Mouse (Mus musculus): ENCODE data around the gene Msh3. TPM values are rescaled to one million over a fixed set of nuclear protein-coding genes. Genes with fewer than 3 reads are reported as not detected.
"Not testable (repeated sequence)": the region's sequence is repeated elsewhere in the genome, so short reads cannot be mapped to it uniquely, and the experiment has no call there.

The Msh3 gene
- polyA plus RNA-seq, 1 experiment, result 5.4 TPM

- H3K79me3 ChIP-seq (ENCODE audit: low read depth), result no peaks in the 10 kb centered on the region
- no peak for TF ChIP-seq CEBPB (IDR thresholded peaks at IDR 0.05; ENCODE audit: low read depth)
- no peak for TF ChIP-seq CTCF (IDR thresholded peaks at IDR 0.05; ENCODE audit: control insufficient read depth, insufficient read depth, insufficient read length)
- no peak for TF ChIP-seq USF1 (IDR thresholded peaks at IDR 0.05; ENCODE audit: low read depth)
- TF ChIP-seq MAX (IDR thresholded peaks at IDR 0.05), result no peak
- no peak for TF ChIP-seq MYOG (IDR thresholded peaks at IDR 0.05; ENCODE audit: control insufficient read depth, extremely low read depth, insufficient read length)
- TF ChIP-seq MYOD1 (IDR thresholded peaks at IDR 0.05; ENCODE audit: control insufficient read depth, insufficient read length, low read depth), result no peak
- no peak for TF ChIP-seq FOSL1 (IDR thresholded peaks at IDR 0.05; ENCODE audit: insufficient read depth, low read length, poor library complexity, severe bottlenecking)
- H3K27me3 ChIP-seq (ENCODE audit: control insufficient read depth, insufficient read depth, insufficient read length), result no peaks in the 10 kb centered on the region
- H3K4me3 ChIP-seq (ENCODE audit: insufficient read depth, poor library complexity, severe bottlenecking), result no peak overlapping the region
- H3K36me3 ChIP-seq (ENCODE audit: control insufficient read depth, insufficient read depth), result no peaks in the 10 kb centered on the region
- H3K79me2 ChIP-seq (ENCODE audit: control insufficient read depth, insufficient read depth), result no peaks in the 10 kb centered on the region
- no peak overlapping the region for H3ac ChIP-seq (ENCODE audit: control insufficient read depth, insufficient read length, low read depth)
Observed at GRCm38 (mm10) chr13:92217216-92217615, 137.6 kb downstream of the Msh3 start.

- TF ChIP-seq MYOD1 (IDR thresholded peaks at IDR 0.05; ENCODE audit: control insufficient read depth, insufficient read length, low read depth) (no peak), FOSL1 (IDR thresholded peaks at IDR 0.05; ENCODE audit: insufficient read depth, low read length, poor library complexity, severe bottlenecking) (no peak), MAX (IDR thresholded peaks at IDR 0.05) (no peak), CTCF (IDR thresholded peaks at IDR 0.05; ENCODE audit: control insufficient read depth, insufficient read depth, insufficient read length) (no peak), USF1 (IDR thresholded peaks at IDR 0.05; ENCODE audit: low read depth) (no peak), MYOG (IDR thresholded peaks at IDR 0.05; ENCODE audit: control insufficient read depth, extremely low read depth, insufficient read length) (no peak), CEBPB (IDR thresholded peaks at IDR 0.05; ENCODE audit: low read depth) (no peak)
- H3ac ChIP-seq (ENCODE audit: control insufficient read depth, insufficient read length, low read depth), result no peak overlapping the region
- no peaks in the 10 kb centered on the region for H3K36me3 ChIP-seq (ENCODE audit: control insufficient read depth, insufficient read depth)
- no peaks in the 10 kb centered on the region for H3K79me2 ChIP-seq (ENCODE audit: control insufficient read depth, insufficient read depth)
- no peaks in the 10 kb centered on the region for H3K27me3 ChIP-seq (ENCODE audit: control insufficient read depth, insufficient read depth, insufficient read length)
- no peaks in the 10 kb centered on the region for H3K79me3 ChIP-seq (ENCODE audit: low read depth)
- no peak overlapping the region for H3K4me3 ChIP-seq (ENCODE audit: insufficient read depth, poor library complexity, severe bottlenecking)
Observed at GRCm38 (mm10) chr13:92196860-92197259, 157.9 kb downstream of the Msh3 start.

- not testable (repeated sequence) for H3ac ChIP-seq (ENCODE audit: control insufficient read depth, insufficient read length, low read depth); H3K79me2 ChIP-seq (ENCODE audit: control insufficient read depth, insufficient read depth); H3K27me3 ChIP-seq (ENCODE audit: control insufficient read depth, insufficient read depth, insufficient read length); H3K4me3 ChIP-seq (ENCODE audit: insufficient read depth, poor library complexity, severe bottlenecking); H3K79me3 ChIP-seq (ENCODE audit: low read depth); H3K36me3 ChIP-seq (ENCODE audit: control insufficient read depth, insufficient read depth)
Observed at GRCm38 (mm10) chr13:92193806-92194205, 161.0 kb downstream of the Msh3 start.

- H3K4me3 ChIP-seq (ENCODE audit: insufficient read depth, poor library complexity, severe bottlenecking); H3K36me3 ChIP-seq (ENCODE audit: control insufficient read depth, insufficient read depth); H3ac ChIP-seq (ENCODE audit: control insufficient read depth, insufficient read length, low read depth); H3K79me3 ChIP-seq (ENCODE audit: low read depth); H3K27me3 ChIP-seq (ENCODE audit: control insufficient read depth, insufficient read depth, insufficient read length); H3K79me2 ChIP-seq (ENCODE audit: control insufficient read depth, insufficient read depth): not testable (repeated sequence)
Observed at GRCm38 (mm10) chr13:92172686-92173085, 182.1 kb downstream of the Msh3 start.

Other genes with a start within 250 kb of the Msh3 start
- 0.04 TPM for gene Rasgrf2, start 223.3 kb downstream of the Msh3 start, polyA plus RNA-seq (2012; fragmentation: generic; extraction: Trizol)
- 0.02 TPM for gene Gm20379, start 49.0 kb downstream of the Msh3 start, polyA plus RNA-seq (2012; fragmentation: generic; extraction: Trizol)
- gene Dhfr, start 277 bp downstream of the Msh3 start, polyA plus RNA-seq (2012; fragmentation: generic; extraction: Trizol), result 9.4 TPM
- gene Ankrd34b, start 70.9 kb upstream of the Msh3 start, polyA plus RNA-seq (2012; fragmentation: generic; extraction: Trizol), result not detected
- gene Fam151b, start 129.0 kb upstream of the Msh3 start, polyA plus RNA-seq (2012; fragmentation: generic; extraction: Trizol), result 0.57 TPM
- gene Zfyve16, start 175.9 kb upstream of the Msh3 start, polyA plus RNA-seq (2012; fragmentation: generic; extraction: Trizol), result 2.6 TPM
- gene Spz1, start 221.2 kb upstream of the Msh3 start, polyA plus RNA-seq (2012; fragmentation: generic; extraction: Trizol), result 0.06 TPM